Mouse (Mus musculus) heart, embryonic 10.5 days (tissue): ENCODE data around the gene Dnajb5. TPM values are rescaled to one million over a fixed set of nuclear protein-coding genes. Genes with fewer than 3 reads are reported as not detected.
A peak's percentile ranks its signal among the peaks of the same experiment; 100 is the strongest.
"Not testable (repeated sequence)": the region's sequence is repeated elsewhere in the genome, so short reads cannot be mapped to it uniquely, and the experiment has no call there.

ENCODE experiments used
- DNase-seq: peaks from one replicate; pipeline ENCODE4 v3.0.0-alpha.2; 2017; ENCODE audit warnings: low spot score
- H3K27ac ChIP-seq: fragments of 300-500 bp; sonication (generic); 2 replicates; pipeline ENCODE4 v1.5.1; 2016; ENCODE audit warnings: mild to moderate bottlenecking
- H3K27me3 ChIP-seq: fragments of 300-500 bp; sonication (generic); 2 replicates; pipeline ENCODE4 v1.6.1; 2016; ENCODE audit warnings: mild to moderate bottlenecking; ENCODE audit not compliant: poor library complexity, insufficient read depth, severe bottlenecking
- H3K36me3 ChIP-seq: fragments of 300-500 bp; sonication (generic); 2 replicates; pipeline ENCODE4 v1.6.1; 2016; ENCODE audit warnings: mild to moderate bottlenecking, moderate library complexity
- H3K4me1 ChIP-seq: fragments of 300-500 bp; sonication (generic); 2 replicates; pipeline ENCODE4 v1.6.1; 2016; ENCODE audit warnings: mild to moderate bottlenecking
- H3K4me3 ChIP-seq: fragments of 300-500 bp; sonication (generic); 2 replicates; pipeline ENCODE4 v1.5.1; 2016; ENCODE audit warnings: mild to moderate bottlenecking, moderate library complexity
- H3K9me3 ChIP-seq: fragments of 300-500 bp; sonication (generic); 2 replicates; pipeline ENCODE4 v1.6.1; 2016; ENCODE audit warnings: mild to moderate bottlenecking, moderate library complexity
- WGBS: fragments of 180-500 bp; shearing (Covaris S2); methylation state at CpG from one replicate; pipeline ENCODE4 v1.1.7; 2016; 5-methylcytosine and 5-hydroxymethylcytosine counted together
- polyA plus RNA-seq: library from polyadenylated mRNA; unstranded; fragments of >200 nt; fragmentation: Nextera tagmentation; extraction: Ambion mirVana; gene quantifications from 2 replicates; pipeline ENCODE4 v1.2.1, GENCODE M21; 2016

Dnajb5 gene
- polyA plus RNA-seq, 1 experiment from 2014 or later, result 11.4 TPM

- no peaks in the 10 kb centered on the region for H3K9me3 ChIP-seq
- WGBS, result under 1% methylated on average over 51 of the region's 51 CpGs
- H3K4me1 ChIP-seq, result peaks cover 20% of the 10 kb centered on the region; the same call in 1 of the 2 replicates
- H3K36me3 ChIP-seq, result peaks cover 27% of the 10 kb centered on the region
- peak; percentile 92 for DNase-seq
- H3K27me3 ChIP-seq, result no peaks in the 10 kb centered on the region
- peak overlapping the region; percentile 99 for H3K27ac ChIP-seq
- H3K4me3 ChIP-seq, result peak overlapping the region; percentile 80
Observed at GRCm38 (mm10) chr4:42999451-43000140, 50.0 kb downstream of the Dnajb5 start.

DNA sequence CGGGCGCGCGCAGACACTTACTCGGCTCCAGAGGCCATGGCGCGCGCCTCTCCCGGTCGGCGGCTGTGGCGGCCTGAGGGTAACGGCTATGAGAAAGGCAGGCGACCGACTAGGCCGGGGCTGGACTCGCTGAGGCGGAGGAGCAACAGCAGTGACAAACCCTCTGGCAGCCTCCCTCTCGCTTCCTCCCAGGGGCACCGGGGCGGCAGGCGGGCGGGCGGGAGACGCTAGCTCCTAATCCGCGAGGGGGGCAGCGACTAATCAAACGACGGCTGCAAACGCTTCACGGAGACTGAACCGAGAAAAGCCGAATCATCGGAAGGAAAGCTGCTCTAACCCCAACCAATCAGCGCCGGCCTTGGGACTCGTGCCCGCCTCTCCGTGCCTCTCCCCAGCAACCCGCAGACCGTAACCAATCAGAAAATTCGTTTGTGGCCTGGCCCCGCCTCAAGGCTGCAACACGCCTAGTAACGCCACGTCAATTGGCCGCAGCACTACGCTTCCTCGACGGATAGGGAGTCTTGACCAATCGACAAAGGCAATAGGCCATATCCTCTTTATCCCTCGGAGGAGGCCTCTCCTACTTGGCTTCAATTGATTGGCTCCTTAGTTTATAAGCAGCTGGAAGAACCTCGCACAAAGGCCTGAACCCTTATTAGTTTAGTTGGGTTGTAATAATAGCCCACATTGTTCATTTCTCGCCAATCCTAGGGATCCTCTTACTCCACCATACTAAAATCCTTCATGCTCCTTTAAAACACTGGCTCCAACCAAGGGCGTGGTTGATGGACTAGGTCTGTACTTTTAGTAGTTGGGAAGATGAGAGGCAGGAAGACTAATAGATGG is 50.8 kb downstream of the Dnajb5 start, which contains the start of gene Vcp:
Gene Vcp (minus strand): TSS at position 367 of the 846 bp plus-strand sequence.
- H3K27ac ChIP-seq, result peak within 1 kb of the TSS; percentile 99
- peaks cover 24% of the 10 kb centered on the region for H3K36me3 ChIP-seq
- peak; percentile 100 for DNase-seq
- peaks cover 20% of the 10 kb centered on the region; the same call in 1 of the 2 replicates for H3K4me1 ChIP-seq
- 1% methylated on average over 49 of the region's 56 CpGs for WGBS
- not testable (repeated sequence) for H3K27me3 ChIP-seq, H3K9me3 ChIP-seq
- H3K4me3 ChIP-seq, result peak within 1 kb of the TSS; percentile 80

DNA sequence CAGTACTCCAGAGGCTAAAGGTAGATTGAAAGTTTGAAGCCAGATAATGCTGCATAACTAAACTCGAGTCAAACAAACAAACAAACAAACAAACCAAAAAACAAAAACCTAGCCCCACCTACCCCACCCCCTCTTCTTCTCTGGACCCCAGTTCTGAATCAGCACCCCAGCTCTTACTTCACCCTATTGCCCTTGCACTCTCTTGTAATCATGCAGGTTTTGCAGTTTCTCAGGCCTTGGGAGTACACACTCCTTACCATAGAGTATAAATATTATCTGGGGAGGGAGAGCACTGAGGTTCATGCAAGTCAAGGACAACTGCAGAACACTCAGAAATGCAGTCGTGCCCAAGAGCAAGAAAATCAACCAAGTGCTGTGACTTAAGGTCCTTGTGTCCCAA is 51.7 kb downstream of the Dnajb5 start:
- no peak overlapping the region for H3K4me3 ChIP-seq
- H3K36me3 ChIP-seq, result peaks cover 16% of the 10 kb centered on the region

GRCm38 (mm10) chr4:43002756-43003439 is 53.3 kb downstream of the Dnajb5 start:
- Histone ChIP-seq H3K36me3 (peaks cover 19% of the 10 kb centered on the region), H3K4me3 (no peak overlapping the region), H3K27ac (no peak overlapping the region), H3K4me1 (peaks cover 11% of the 10 kb centered on the region; the same call in 1 of the 2 replicates), H3K27me3 (no peaks in the 10 kb centered on the region), H3K9me3 (no peaks in the 10 kb centered on the region)
- WGBS, result 77% methylated on average over 12 of the region's 12 CpGs
- no peak for DNase-seq

More for the DNA sequence above, 51.7 kb downstream of the Dnajb5 start:
- H3K27ac ChIP-seq, result 0 out of 2 replicates have a peak overlapping the region, but pooled peaks have one; percentile 99
- H3K9me3 ChIP-seq, result no peaks in the 10 kb centered on the region
- 90% methylated on average over 2 of the region's 2 CpGs for WGBS
- DNase-seq, result no peak
- H3K4me1 ChIP-seq, result peaks cover 20% of the 10 kb centered on the region; the same call in 1 of the 2 replicates
- H3K27me3 ChIP-seq, result no peaks in the 10 kb centered on the region

DNA sequence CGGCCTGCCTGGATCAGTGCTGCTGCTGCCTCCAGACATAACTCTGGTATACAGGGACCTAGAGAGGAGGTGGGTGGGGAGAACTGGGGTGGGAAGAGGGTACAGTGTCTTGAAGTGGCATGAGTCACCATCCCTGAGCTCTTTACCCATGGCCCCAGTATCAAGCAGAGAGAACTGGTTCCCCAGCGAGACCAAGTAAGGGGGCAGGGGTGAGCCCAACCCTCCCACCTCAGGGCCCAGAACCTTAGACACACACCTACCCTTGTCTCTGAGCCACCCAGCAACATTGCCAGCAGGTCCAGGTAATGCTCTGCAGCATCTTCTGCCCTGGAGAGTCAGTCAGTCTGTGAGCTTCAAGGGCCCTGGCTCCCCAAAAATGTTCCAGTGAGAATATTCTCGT is 55.3 kb downstream of the Dnajb5 start:
- H3K9me3 ChIP-seq, result no peaks in the 10 kb centered on the region
- no peaks in the 10 kb centered on the region for H3K27me3 ChIP-seq
- H3K4me3 ChIP-seq, result no peak overlapping the region
- H3K36me3 ChIP-seq, result peaks cover 19% of the 10 kb centered on the region
- peaks cover 15% of the 10 kb centered on the region for H3K4me1 ChIP-seq
- DNase-seq, result no peak
- WGBS, result 85% methylated on average over 3 of the region's 3 CpGs
- no peak overlapping the region for H3K27ac ChIP-seq

DNA sequence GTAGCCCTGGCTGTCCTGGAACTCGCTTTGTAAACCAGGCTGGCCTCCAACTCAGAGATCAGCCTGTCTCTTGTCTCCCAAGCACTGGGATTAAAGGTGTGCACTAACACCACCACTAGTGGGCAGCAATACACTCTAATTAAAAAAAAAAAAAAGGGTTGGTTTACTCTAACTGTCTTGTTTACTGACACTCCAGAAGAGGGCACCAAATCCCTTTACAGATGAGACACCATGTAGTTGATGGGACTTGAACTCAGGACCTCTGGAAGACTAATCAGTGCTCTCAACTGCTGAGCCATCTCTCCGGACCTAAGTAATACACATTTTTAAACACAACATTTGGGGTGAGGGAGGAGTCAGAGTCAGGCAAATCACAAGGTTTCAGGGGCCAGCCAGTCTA is 56.2 kb downstream of the Dnajb5 start:
- no peaks in the 10 kb centered on the region for H3K27me3 ChIP-seq
- no peak overlapping the region for H3K4me3 ChIP-seq
- peaks cover 19% of the 10 kb centered on the region for H3K36me3 ChIP-seq
- no peak overlapping the region for H3K27ac ChIP-seq
- peaks cover 17% of the 10 kb centered on the region for H3K4me1 ChIP-seq
- no peak for DNase-seq
- WGBS, result 57% methylated on average over 2 of the region's 2 CpGs
- no peaks in the 10 kb centered on the region for H3K9me3 ChIP-seq

Other genes starting within 250 kb of the Dnajb5 start
- not detected in 2 replicates for gene 4930578G10Rik, start 214.3 kb upstream of the Dnajb5 start, polyA plus RNA-seq
- 0.21 TPM in 1 of 2 replicates, not detected in the other for gene Ccl19, start 193.2 kb upstream of the Dnajb5 start, polyA plus RNA-seq
- gene Ccl21a, start 175.8 kb upstream of the Dnajb5 start, polyA plus RNA-seq, result not detected in 2 replicates
- gene Fam205a1, start 95.9 kb upstream of the Dnajb5 start, polyA plus RNA-seq, result 0.04 TPM in 2 replicates
- gene Gm12394, start 93.0 kb upstream of the Dnajb5 start, polyA plus RNA-seq, result 0.09 and 0.19 TPM in 2 replicates
- gene Fam205c, start 75.6 kb upstream of the Dnajb5 start, polyA plus RNA-seq, result 0.16 and 0.24 TPM in 2 replicates
- gene Phf24, start 33.2 kb upstream of the Dnajb5 start, polyA plus RNA-seq, result 1.5 and 2.8 TPM in 2 replicates
- gene 1700022I11Rik, start 19.8 kb downstream of the Dnajb5 start, polyA plus RNA-seq, result 0.25 and 0.70 TPM in 2 replicates
- 588 and 628 TPM in 2 replicates for gene Vcp, start 50.7 kb downstream of the Dnajb5 start, polyA plus RNA-seq
- 13.9 and 18.0 TPM in 2 replicates for gene Fancg, start 60.7 kb downstream of the Dnajb5 start, polyA plus RNA-seq
- 18.4 and 21.0 TPM in 2 replicates for gene Pigo, start 76.0 kb downstream of the Dnajb5 start, polyA plus RNA-seq
- 320 and 370 TPM in 2 replicates for gene Stoml2, start 81.9 kb downstream of the Dnajb5 start, polyA plus RNA-seq
- gene Fam214b, start 96.4 kb downstream of the Dnajb5 start, polyA plus RNA-seq, result 12.0 and 12.7 TPM in 2 replicates
- gene Unc13b, start 109.1 kb downstream of the Dnajb5 start, polyA plus RNA-seq, result 7.1 and 8.5 TPM in 2 replicates